ENCODE assay signal across 17 mouse cellular contexts in genomic region chr11:64000200-64000794, GRCm38 (mm10).
DNase-seq lines count a peak whose midpoint lies in the region; ATAC-seq lines count a peak whose summit lies in the region.
"Had no signal": no experiment of that assay in that cellular context is flagged by ENCODE, and none has a peak within 500 bp of the region (broad histone marks: within the 10 kb centered on the region; RNA-seq: fewer than 3 reads in every experiment).

No protein-coding gene starts in this region.

- no peak overlapping the region for H3K4me3 ChIP-seq in heart, embryonic 11.5 days (ENCODE audit: low read depth, low read length)
- H3K4me3 ChIP-seq in kidney, embryonic 15.5 days (replicated peaks), result no peak overlapping the region
- H3K4me3 ChIP-seq: embryonic facial prominence, embryonic 13.5 days; forebrain, embryonic 12.5 days; limb, embryonic 15.5 days; midbrain, embryonic 15.5 days had no signal

- no peak overlapping the region for H3K9ac ChIP-seq in heart, embryonic 11.5 days (ENCODE audit: low read depth, low read length)
- H3K9ac ChIP-seq in kidney, embryonic 15.5 days, result no peak overlapping the region
- H3K9ac ChIP-seq: embryonic facial prominence, embryonic 13.5 days; forebrain, embryonic 12.5 days; limb, embryonic 15.5 days; midbrain, embryonic 15.5 days had no signal

- no peaks in the 10 kb centered on the region for H3K36me3 ChIP-seq in heart, embryonic 11.5 days (ENCODE audit: control insufficient read depth, insufficient read depth, low read length)
- no peaks in the 10 kb centered on the region for H3K36me3 ChIP-seq in kidney, embryonic 15.5 days
- H3K36me3 ChIP-seq: embryonic facial prominence, embryonic 13.5 days; forebrain, embryonic 12.5 days; limb, embryonic 15.5 days; midbrain, embryonic 15.5 days had no signal

- H3K4me1 ChIP-seq in heart, embryonic 11.5 days (ENCODE audit: control insufficient read depth, insufficient read depth, low read length), result peaks cover 33% of the 10 kb centered on the region
- peaks cover 36% of the 10 kb centered on the region for H3K4me1 ChIP-seq in kidney, embryonic 15.5 days

- WGBS in heart, embryonic 11.5 days (ENCODE audit: insufficient replicate concordance), result 38% methylated on average over 5 of the region's 5 CpGs
- 39% methylated on average over 5 of the region's 5 CpGs for WGBS in kidney, embryonic 15.5 days

- no peaks in the 10 kb centered on the region for H3K9me3 ChIP-seq in heart, embryonic 11.5 days (replicated peaks; ENCODE audit: control insufficient read depth, low read length)
- H3K9me3 ChIP-seq in kidney, embryonic 15.5 days (replicated peaks), result no peaks in the 10 kb centered on the region
- H3K9me3 ChIP-seq: embryonic facial prominence, embryonic 13.5 days; forebrain, embryonic 12.5 days; limb, embryonic 15.5 days; midbrain, embryonic 15.5 days had no signal

- peak overlapping the region; percentile 55 for H3K27ac ChIP-seq in heart, embryonic 11.5 days (ENCODE audit: low read depth, low read length)
- peak overlapping the region; percentile 59; the same call in 1 of the 2 replicates for H3K27ac ChIP-seq in kidney, embryonic 15.5 days
- H3K27ac ChIP-seq: embryonic facial prominence, embryonic 13.5 days; forebrain, embryonic 12.5 days; limb, embryonic 15.5 days; midbrain, embryonic 15.5 days had no signal

- no peak for ATAC-seq in heart, embryonic 11.5 days (replicated peaks; ENCODE audit: insufficient number of reproducible peaks, low FRiP score, low TSS enrichment)
- 0 out of 2 replicates have a peak, but pooled peaks have one; percentile 25 for ATAC-seq in kidney, embryonic 15.5 days (replicated peaks; ENCODE audit: low FRiP score)
- ATAC-seq: activated CD4-positive, CD25-positive, alpha-beta regulatory T cell, adult 4 months; midbrain, embryonic 15.5 days had no signal

- H3K27me3 ChIP-seq in heart, embryonic 11.5 days (ENCODE audit: control insufficient read depth, insufficient read depth, low read length), result no peaks in the 10 kb centered on the region
- no peaks in the 10 kb centered on the region for H3K27me3 ChIP-seq in kidney, embryonic 15.5 days
- H3K27me3 ChIP-seq: embryonic facial prominence, embryonic 13.5 days; forebrain, embryonic 12.5 days; limb, embryonic 15.5 days; midbrain, embryonic 15.5 days had no signal

- DNase-seq in heart, adult 18-20 months, result no peak
- no peak for DNase-seq in kidney, adult 18-20 months
- DNase-seq in 3T3-L1 (ENCODE audit: low read depth, low spot score) (peak; percentile 3), adipocyte (ENCODE audit: low spot score) (peak; percentile 80)
- no peak for DNase-seq in retina, postnatal 1 day
- no peak for DNase-seq in yolk sac, embryonic 10.5 days (ENCODE audit: low spot score)
- DNase-seq: B cell, adult 2 months; cerebellum, postnatal 25 days; spleen, adult 18-20 months; thymus, adult 2 months had no signal

- H3K4me2 ChIP-seq in heart, embryonic 11.5 days, result no peak overlapping the region
- H3K4me2 ChIP-seq in kidney, embryonic 15.5 days, result no peak overlapping the region
- H3K4me2 ChIP-seq: embryonic facial prominence, embryonic 13.5 days; forebrain, embryonic 12.5 days; limb, embryonic 15.5 days; midbrain, embryonic 15.5 days had no signal

Comparison
In these comparisons a context has a peak if more than half of its experiments do, and no peak if none do; other contexts are left out.
1. DNase-seq: peak in 3T3-L1 (single experiment) and adipocyte (single experiment); none in heart, adult 18-20 months (0 of 2), kidney, adult 18-20 months (single experiment), retina, postnatal 1 day (single experiment) and yolk sac, embryonic 10.5 days (single experiment).